Mouse (Mus musculus) hindbrain, embryonic 11.5 days (tissue): ENCODE data around the gene Cyp2g1. TPM values are rescaled to one million over a fixed set of nuclear protein-coding genes. Genes with fewer than 3 reads are reported as not detected.
"Not testable (repeated sequence)": the region's sequence is repeated elsewhere in the genome, so short reads cannot be mapped to it uniquely, and the experiment has no call there.

Source experiments
- ATAC-seq: fragments of 200-750 bp; cut with Nextera tagmentation; 2 replicates; pipeline ENCODE4 v1.8.0; 2017; ENCODE audit warnings: mild to moderate bottlenecking, moderate TSS enrichment, moderate library complexity; ENCODE audit not compliant: low FRiP score
- DNase-seq: peaks from one replicate; pipeline ENCODE4 v3.0.0-alpha.2; 2015; ENCODE audit warnings: low spot score
- H3K27ac ChIP-seq: fragments of 300-500 bp; sonication (generic); 2 replicates; pipeline ENCODE4 v1.5.1; 2014; ENCODE audit warnings: mild to moderate bottlenecking, low read depth, low read length
- H3K27me3 ChIP-seq: fragments of 300-500 bp; sonication (generic); 2 replicates; pipeline ENCODE4 v1.6.1; 2014; ENCODE audit warnings: mild to moderate bottlenecking, low read length, moderate library complexity, mixed read lengths; ENCODE audit not compliant: control insufficient read depth, insufficient read depth
- H3K36me3 ChIP-seq: fragments of 300-500 bp; sonication (generic); 2 replicates; pipeline ENCODE4 v1.6.1; 2014; ENCODE audit warnings: mild to moderate bottlenecking, low read length, moderate library complexity, mixed read lengths; ENCODE audit not compliant: control insufficient read depth, insufficient read depth
- H3K4me1 ChIP-seq: fragments of 300-500 bp; sonication (generic); replicated peaks from 2 replicates; pipeline ENCODE4 v1.6.1; 2014; ENCODE audit warnings: low read length, mixed read lengths; ENCODE audit not compliant: control insufficient read depth, insufficient read depth
- H3K4me2 ChIP-seq: fragments of 300-500 bp; sonication (generic); replicated peaks from 2 replicates; pipeline ENCODE4 v1.6.1; 2014; ENCODE audit warnings: mild to moderate bottlenecking, low read depth, low read length
- H3K4me3 ChIP-seq: fragments of 300-500 bp; sonication (generic); 2 replicates; pipeline ENCODE4 v1.5.1; 2014; ENCODE audit warnings: low read depth, low read length
- H3K9ac ChIP-seq: fragments of 300-500 bp; sonication (generic); 2 replicates; pipeline ENCODE4 v1.6.1; 2014; ENCODE audit warnings: low read depth, low read length
- H3K9me3 ChIP-seq: fragments of 300-500 bp; sonication (generic); 2 replicates; pipeline ENCODE4 v1.6.1; 2016; ENCODE audit warnings: low read length; ENCODE audit not compliant: control insufficient read depth
- WGBS: fragments of 180-500 bp; shearing (Covaris S2); extraction: QIAGEN DNeasy Blood & Tissue Kit; methylation state at CpG from one replicate; pipeline ENCODE4 v1.1.7; 2014; 5-methylcytosine and 5-hydroxymethylcytosine counted together
- polyA plus RNA-seq: library from polyadenylated mRNA; unstranded; fragments of >200 nt; fragmentation: Nextera tagmentation; extraction: Ambion mirVana; gene quantifications from 2 replicates; pipeline ENCODE4 v1.2.1, GENCODE M21; 2014

The Cyp2g1 gene
- polyA plus RNA-seq, 1 experiment from 2014 or later, result not detected

- DNase-seq (peak; percentile 5), ATAC-seq (peak; percentile 32; the same call in 1 of the 2 replicates)
- Histone ChIP-seq H3K4me2 (no peak overlapping the region), H3K9ac (no peak overlapping the region), H3K9me3 (no peaks in the 10 kb centered on the region), H3K4me3 (no peak overlapping the region), H3K27ac (no peak overlapping the region), H3K27me3 (no peaks in the 10 kb centered on the region), H3K36me3 (no peaks in the 10 kb centered on the region), H3K4me1 (no peaks in the 10 kb centered on the region)
- 11% methylated on average over 8 of the region's 8 CpGs for WGBS
Measured at GRCm38 (mm10) chr7:26780998-26781766, 27.5 kb upstream of the Cyp2g1 start.

- H3K27ac ChIP-seq, result no peak overlapping the region
Measured at GRCm38 (mm10) chr7:26781767-26782131, 26.9 kb upstream of the Cyp2g1 start.

GRCm38 (mm10) chr7:26783163-26783562, 25.5 kb upstream of the Cyp2g1 start:
- Histone ChIP-seq H3K27me3 (no peaks in the 10 kb centered on the region), H3K9me3 (no peaks in the 10 kb centered on the region), H3K4me2 (no peak overlapping the region), H3K36me3 (no peaks in the 10 kb centered on the region), H3K9ac (no peak overlapping the region), H3K4me3 (no peak overlapping the region), H3K27ac (no peak overlapping the region), H3K4me1 (no peaks in the 10 kb centered on the region)
- WGBS, result 80% methylated on average over 5 of the region's 5 CpGs
- DNase-seq (no peak), ATAC-seq (no peak)

More at GRCm38 (mm10) chr7:26781767-26782131, 26.9 kb upstream of the Cyp2g1 start:
- ATAC-seq (no peak), DNase-seq (peak; percentile 1)
- H3K27me3 ChIP-seq, result no peaks in the 10 kb centered on the region
- H3K36me3 ChIP-seq, result no peaks in the 10 kb centered on the region
- no peaks in the 10 kb centered on the region for H3K4me1 ChIP-seq
- 24% methylated on average over 7 of the region's 8 CpGs for WGBS
- H3K9ac ChIP-seq, result no peak overlapping the region
- H3K4me2 ChIP-seq, result no peak overlapping the region
- no peak overlapping the region for H3K4me3 ChIP-seq
- H3K9me3 ChIP-seq, result no peaks in the 10 kb centered on the region

- not testable (repeated sequence) for H3K9me3 ChIP-seq, H3K4me1 ChIP-seq, H3K27me3 ChIP-seq, H3K4me3 ChIP-seq, H3K36me3 ChIP-seq, ATAC-seq, H3K27ac ChIP-seq, H3K4me2 ChIP-seq, H3K9ac ChIP-seq, DNase-seq
- WGBS, result 45% methylated on average over 1 of the region's 1 CpGs
Measured at GRCm38 (mm10) chr7:26786013-26786412, 22.7 kb upstream of the Cyp2g1 start.

GRCm38 (mm10) chr7:26789984-26790383, 18.7 kb upstream of the Cyp2g1 start:
- DNase-seq (no peak), ATAC-seq (no peak)
- 81% methylated on average over 6 of the region's 6 CpGs for WGBS
- H3K9ac ChIP-seq, result no peak overlapping the region
- H3K4me3 ChIP-seq, result no peak overlapping the region
- no peaks in the 10 kb centered on the region for H3K9me3 ChIP-seq
- H3K27ac ChIP-seq, result no peak overlapping the region
- H3K27me3 ChIP-seq, result no peaks in the 10 kb centered on the region
- H3K4me2 ChIP-seq, result no peak overlapping the region
- no peaks in the 10 kb centered on the region for H3K36me3 ChIP-seq
- H3K4me1 ChIP-seq, result no peaks in the 10 kb centered on the region

- Histone ChIP-seq H3K4me1 (no peaks in the 10 kb centered on the region), H3K36me3 (no peaks in the 10 kb centered on the region), H3K4me3 (no peak overlapping the region), H3K9me3 (no peaks in the 10 kb centered on the region), H3K27ac (no peak overlapping the region), H3K27me3 (no peaks in the 10 kb centered on the region), H3K9ac (no peak overlapping the region), H3K4me2 (no peak overlapping the region)
- ATAC-seq (no peak), DNase-seq (no peak)
Measured at GRCm38 (mm10) chr7:26800104-26800503, 8.6 kb upstream of the Cyp2g1 start.

- no peak overlapping the region for H3K4me3 ChIP-seq
- no peaks in the 10 kb centered on the region for H3K36me3 ChIP-seq
- H3K9me3 ChIP-seq, result no peaks in the 10 kb centered on the region
- H3K27me3 ChIP-seq, result no peaks in the 10 kb centered on the region
- H3K9ac ChIP-seq, result no peak overlapping the region
- H3K4me1 ChIP-seq, result no peaks in the 10 kb centered on the region
- no peak overlapping the region for H3K27ac ChIP-seq
- WGBS, result 85% methylated on average over 1 of the region's 1 CpGs
- no peak for ATAC-seq
- no peak for DNase-seq
- H3K4me2 ChIP-seq, result no peak overlapping the region
Measured at GRCm38 (mm10) chr7:26800996-26801395, 7.7 kb upstream of the Cyp2g1 start.

GRCm38 (mm10) chr7:26831556-26832292, 23.0 kb downstream of the Cyp2g1 start:
- ATAC-seq, DNase-seq: not testable (repeated sequence)

GRCm38 (mm10) chr7:26832668-26833067, 24.0 kb downstream of the Cyp2g1 start:
- not testable (repeated sequence) for H3K27me3 ChIP-seq, H3K27ac ChIP-seq, ATAC-seq, H3K36me3 ChIP-seq, H3K4me2 ChIP-seq, H3K9ac ChIP-seq, DNase-seq, H3K4me3 ChIP-seq, H3K9me3 ChIP-seq, H3K4me1 ChIP-seq
- WGBS, result 87% methylated on average over 7 of the region's 7 CpGs

More at GRCm38 (mm10) chr7:26831556-26832292, 23.0 kb downstream of the Cyp2g1 start:
- not testable (repeated sequence) for H3K27me3 ChIP-seq, H3K27ac ChIP-seq, H3K4me1 ChIP-seq, H3K4me2 ChIP-seq, H3K9ac ChIP-seq, H3K4me3 ChIP-seq, H3K36me3 ChIP-seq, H3K9me3 ChIP-seq
- 83% methylated on average over 8 of the region's 9 CpGs for WGBS
